ENCODE assay signal across 23 mouse cellular contexts in the genomic region with DNA sequence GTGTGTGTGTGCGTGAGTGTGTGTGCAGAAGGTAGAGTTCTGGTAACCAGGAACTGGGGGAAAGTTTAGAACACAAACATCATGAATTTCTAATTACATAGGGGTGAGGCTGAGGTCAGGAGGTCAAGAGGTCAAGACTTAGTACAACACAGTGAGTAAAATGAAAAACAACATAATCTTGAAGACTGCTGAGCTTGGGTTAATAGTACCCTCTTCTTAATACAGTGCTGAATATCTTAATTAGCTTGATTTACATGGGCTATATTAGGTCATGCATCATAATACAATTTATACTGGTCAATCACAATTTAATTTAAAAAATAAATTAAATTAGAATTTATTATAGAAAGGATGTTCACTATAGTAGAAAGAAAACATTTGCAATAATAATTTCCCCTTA.
"Had no signal": no experiment of that assay in that cellular context is flagged by ENCODE, and none has a peak within 500 bp of the region (broad histone marks: within the 10 kb centered on the region; RNA-seq: fewer than 3 reads in every experiment).

No protein-coding gene starts in this region.

- H3K4me2 ChIP-seq: limb, embryonic 12.5 days; limb, embryonic 15.5 days; liver, embryonic 11.5 days; lung, embryonic 15.5 days; midbrain, embryonic 11.5 days; neural tube, embryonic 13.5 days; stomach, embryonic 15.5 days had no signal

- H3K36me3 ChIP-seq: limb, embryonic 12.5 days; limb, embryonic 15.5 days; lung, embryonic 15.5 days; neural tube, embryonic 13.5 days; stomach, embryonic 15.5 days had no signal

- DNase-seq: kidney, adult 8-10 months; kidney, postnatal 14 days; kidney, postnatal 4 days; left cerebral cortex, postnatal 4 days; liver, postnatal 0 days; lung, postnatal 10 days; lung, postnatal 36 days; retina, postnatal 1 day; right cerebral cortex, postnatal 25 days; spleen, adult 18-20 months; thymus, adult 18-20 months; thymus, postnatal 36 days had no signal

- H3K9ac ChIP-seq: limb, embryonic 12.5 days; limb, embryonic 15.5 days; liver, embryonic 14.5 days; liver, postnatal 0 days; lung, embryonic 15.5 days; neural tube, embryonic 13.5 days; stomach, embryonic 15.5 days had no signal

- H3K4me3 ChIP-seq: limb, embryonic 12.5 days; limb, embryonic 15.5 days; lung, embryonic 15.5 days; megakaryocyte, embryonic 14.5 days; myocyte; neural tube, embryonic 13.5 days; stomach, embryonic 15.5 days had no signal

- H3K9me3 ChIP-seq: limb, embryonic 12.5 days; limb, embryonic 15.5 days; lung, embryonic 15.5 days; megakaryocyte, embryonic 14.5 days; neural tube, embryonic 13.5 days; stomach, embryonic 15.5 days had no signal

- H3K27me3 ChIP-seq: limb, embryonic 12.5 days; limb, embryonic 15.5 days; lung, embryonic 15.5 days; megakaryocyte, embryonic 14.5 days; neural tube, embryonic 13.5 days; stomach, embryonic 15.5 days had no signal

- H3K4me1 ChIP-seq: limb, embryonic 12.5 days; limb, embryonic 15.5 days; lung, embryonic 15.5 days; megakaryocyte, embryonic 14.5 days; neural tube, embryonic 13.5 days; stomach, embryonic 15.5 days had no signal

- ATAC-seq: liver, postnatal 0 days; midbrain, embryonic 16.5 days had no signal

- H3K27ac ChIP-seq: limb, embryonic 12.5 days; limb, embryonic 15.5 days; liver, embryonic 14.5 days; lung, embryonic 15.5 days; neural tube, embryonic 13.5 days; stomach, embryonic 15.5 days had no signal
